Mouse (Mus musculus) megakaryocyte, adult 5-6 weeks (primary cell): ENCODE measurements around the gene Slc31a1. TPM values are rescaled to one million over a fixed set of nuclear protein-coding genes. Genes with fewer than 3 reads are reported as not detected.

ENCODE experiments used
- ATAC-seq: 2 replicates; pipeline ENCODE4 v1.8.0; 2016; ENCODE audit warnings: mild to moderate bottlenecking, inconsistent platforms; ENCODE audit not compliant: poor library complexity, severe bottlenecking
- total RNA-seq, 2 experiments: library from RNA; stranded (forward) in 1 of 2; stranded (reverse) in 1 of 2; fragments of 153-499, 151-499 nt in 1 of 2; fragments of 221-1000, 200-1000 nt in 1 of 2; gene quantifications; 2 replicates each; pipeline versions ENCODE4 v1.2.3 to v1.2.4; 2015 to 2017

Gene Slc31a1
- total RNA-seq, 2 experiments from 2014 or later, result 20.7 to 26.1 TPM

- no peak for ATAC-seq
Measured at GRCm38 (mm10) chr4:62440986-62441385, 80.5 kb downstream of the Slc31a1 start.

Other genes with a start within 250 kb of the Slc31a1 start
- gene Mup21, start 209.9 kb upstream of the Slc31a1 start, total RNA-seq (2015), result not detected in 2 replicates
- gene Mup21, start 209.9 kb upstream of the Slc31a1 start, total RNA-seq (2017), result not detected in 2 replicates
- gene Zfp37, start 129.7 kb upstream of the Slc31a1 start, total RNA-seq (2015), result not detected in 2 replicates
- gene Zfp37, start 129.7 kb upstream of the Slc31a1 start, total RNA-seq (2017), result not detected in 2 replicates
- 61.5 and 74.8 TPM in 2 replicates for gene Slc31a2, start 98.2 kb upstream of the Slc31a1 start, total RNA-seq (2015)
- 49.5 and 54.3 TPM in 2 replicates for gene Slc31a2, start 98.2 kb upstream of the Slc31a1 start, total RNA-seq (2017)
- 46.8 and 47.6 TPM in 2 replicates for gene Fkbp15, start 179 bp upstream of the Slc31a1 start, total RNA-seq (2015)
- 110 and 118 TPM in 2 replicates for gene Fkbp15, start 179 bp upstream of the Slc31a1 start, total RNA-seq (2017)
- gene Cdc26, start 47.9 kb downstream of the Slc31a1 start, total RNA-seq (2015), result 98.2 and 100 TPM in 2 replicates
- gene Cdc26, start 47.9 kb downstream of the Slc31a1 start, total RNA-seq (2017), result 71.7 and 85.0 TPM in 2 replicates
- 9.3 and 11.2 TPM in 2 replicates for gene Prpf4, start 48.1 kb downstream of the Slc31a1 start, total RNA-seq (2015)
- 9.2 and 11.2 TPM in 2 replicates for gene Prpf4, start 48.1 kb downstream of the Slc31a1 start, total RNA-seq (2017)
- not detected in 2 replicates for gene Rnf183, start 74.5 kb downstream of the Slc31a1 start, total RNA-seq (2015)
- not detected in 2 replicates for gene Rnf183, start 74.5 kb downstream of the Slc31a1 start, total RNA-seq (2017)
- gene Wdr31, start 110.2 kb downstream of the Slc31a1 start, total RNA-seq (2015), result not detected in 2 replicates
- not detected in 2 replicates for gene Wdr31, start 110.2 kb downstream of the Slc31a1 start, total RNA-seq (2017)
- 0.57 TPM in 1 of 2 replicates, not detected in the other for gene Bspry, start 119.3 kb downstream of the Slc31a1 start, total RNA-seq (2015)
- 0.08 and 0.18 TPM in 2 replicates for gene Bspry, start 119.3 kb downstream of the Slc31a1 start, total RNA-seq (2017)
- 0.14 TPM in 1 of 2 replicates, not detected in the other for gene Hdhd3, start 142.7 kb downstream of the Slc31a1 start, total RNA-seq (2015)
- gene Hdhd3, start 142.7 kb downstream of the Slc31a1 start, total RNA-seq (2017), result not detected in 2 replicates
- 12.5 and 16.9 TPM in 2 replicates for gene Alad, start 159.2 kb downstream of the Slc31a1 start, total RNA-seq (2015)
- gene Alad, start 159.2 kb downstream of the Slc31a1 start, total RNA-seq (2017), result 5.1 and 9.2 TPM in 2 replicates
- 22.8 and 22.9 TPM in 2 replicates for gene Pole3, start 164.3 kb downstream of the Slc31a1 start, total RNA-seq (2015)
- 28.6 and 38.4 TPM in 2 replicates for gene Pole3, start 164.3 kb downstream of the Slc31a1 start, total RNA-seq (2017)
- 0.31 TPM in 1 of 2 replicates, not detected in the other for gene 4933430I17Rik, start 164.6 kb downstream of the Slc31a1 start, total RNA-seq (2015)
- 0.26 TPM in 1 of 2 replicates, not detected in the other for gene 4933430I17Rik, start 164.6 kb downstream of the Slc31a1 start, total RNA-seq (2017)
- gene Rgs3, start 199.1 kb downstream of the Slc31a1 start, total RNA-seq (2015), result 45.0 and 51.3 TPM in 2 replicates
- gene Rgs3, start 199.1 kb downstream of the Slc31a1 start, total RNA-seq (2017), result 46.1 and 69.8 TPM in 2 replicates